Mouse (Mus musculus): ENCODE results near the gene Cd247.

GRCm38 (mm10) chr1:165771998-165772397 is 16.5 kb upstream of the Cd247 start:
- no peak for TF ChIP-seq POLR2A (IDR thresholded peaks at IDR 0.05; ENCODE audit: control insufficient read depth, extremely low read depth, insufficient read depth, low read length, poor library complexity)
- no peak for TF ChIP-seq CTCF (IDR thresholded peaks at IDR 0.05; ENCODE audit: borderline replicate concordance, control insufficient read depth, extremely low read depth, insufficient read depth, low read length, poor library complexity)

Measured in thymus, adult 2 months (tissue).